Mouse (Mus musculus): Measurements from ENCODE around the gene Sema4g. TPM values are rescaled to one million over a fixed set of nuclear protein-coding genes. Genes with fewer than 3 reads are reported as not detected.

Sema4g gene
- polyA plus RNA-seq, 1 experiment from 2014 or later: 11.3 TPM

DNA sequence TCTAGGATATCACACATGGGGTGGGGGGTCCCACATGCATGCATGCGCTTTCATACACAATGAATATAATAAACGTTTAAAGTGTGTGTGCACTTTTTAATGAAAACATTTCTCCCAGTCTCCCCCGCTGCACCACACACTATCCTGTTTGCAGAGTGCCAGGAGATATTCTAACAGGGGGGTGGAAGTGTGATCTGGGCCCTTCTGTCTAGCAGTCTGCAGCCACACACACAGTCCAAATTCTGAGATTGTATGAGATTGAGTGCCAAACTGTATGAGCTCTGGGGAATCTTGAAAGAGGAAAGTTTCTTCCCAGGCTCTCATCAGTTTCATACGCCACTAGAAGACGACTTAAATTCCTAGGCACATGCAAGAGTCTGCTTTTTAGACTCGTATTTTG lies 1.1 kb upstream of the Sema4g start:
- no peak for DNase-seq

GRCm38 (mm10) chr19:44988321-44988720 lies 580 bp upstream of the Sema4g start:
- H3K9me3 ChIP-seq (ENCODE audit: low read length): no peaks in the 10 kb centered on the region
- WGBS (ENCODE audit: insufficient replicate concordance): 42% methylated on average over 9 of the region's 9 CpGs
- peaks cover 9% of the 10 kb centered on the region; the same call in 1 of the 2 replicates for H3K27me3 ChIP-seq (ENCODE audit: insufficient read depth, low read length)
- DNase-seq (no peak), ATAC-seq (no peak)
- H3K27ac ChIP-seq (ENCODE audit: low read depth): peak overlapping the region; percentile 94
- TF ChIP-seq CTCF (IDR thresholded peaks at IDR 0.05; ENCODE audit: low read depth): no peak
- TF ChIP-seq EP300 (IDR thresholded peaks at IDR 0.05; ENCODE audit: low read depth): no peak
- peak overlapping the region; percentile 80 for H3K4me2 ChIP-seq (ENCODE audit: low read depth, low read length)
- peaks cover 24% of the 10 kb centered on the region for H3K4me1 ChIP-seq (ENCODE audit: insufficient read depth)
- peak overlapping the region; percentile 64; the same call in 1 of the 2 replicates for H3K4me3 ChIP-seq (ENCODE audit: low read depth, low read length)
- H3K36me3 ChIP-seq (replicated peaks; ENCODE audit: insufficient read depth, low read length): no peaks in the 10 kb centered on the region
- no peak overlapping the region for H3K9ac ChIP-seq (replicated peaks)

More for the DNA sequence above, 1.1 kb upstream of the Sema4g start:
- Histone ChIP-seq H3K4me3 (ENCODE audit: low read depth, low read length) (no peak overlapping the region), H3K27me3 (ENCODE audit: insufficient read depth, low read length) (peaks cover 9% of the 10 kb centered on the region; the same call in 1 of the 2 replicates), H3K4me2 (ENCODE audit: low read depth, low read length) (no peak overlapping the region), H3K9ac (replicated peaks) (no peak overlapping the region), H3K36me3 (replicated peaks; ENCODE audit: insufficient read depth, low read length) (no peaks in the 10 kb centered on the region), H3K9me3 (ENCODE audit: low read length) (no peaks in the 10 kb centered on the region), H3K4me1 (ENCODE audit: insufficient read depth) (peaks cover 25% of the 10 kb centered on the region), H3K27ac (ENCODE audit: low read depth) (peak overlapping the region; percentile 94; the same call in 1 of the 2 replicates)
- WGBS (ENCODE audit: insufficient replicate concordance): 56% methylated on average over 6 of the region's 6 CpGs
- no peak for TF ChIP-seq EP300 (IDR thresholded peaks at IDR 0.05; ENCODE audit: low read depth)
- TF ChIP-seq CTCF (IDR thresholded peaks at IDR 0.05; ENCODE audit: low read depth): no peak
- no peak for ATAC-seq

DNA sequence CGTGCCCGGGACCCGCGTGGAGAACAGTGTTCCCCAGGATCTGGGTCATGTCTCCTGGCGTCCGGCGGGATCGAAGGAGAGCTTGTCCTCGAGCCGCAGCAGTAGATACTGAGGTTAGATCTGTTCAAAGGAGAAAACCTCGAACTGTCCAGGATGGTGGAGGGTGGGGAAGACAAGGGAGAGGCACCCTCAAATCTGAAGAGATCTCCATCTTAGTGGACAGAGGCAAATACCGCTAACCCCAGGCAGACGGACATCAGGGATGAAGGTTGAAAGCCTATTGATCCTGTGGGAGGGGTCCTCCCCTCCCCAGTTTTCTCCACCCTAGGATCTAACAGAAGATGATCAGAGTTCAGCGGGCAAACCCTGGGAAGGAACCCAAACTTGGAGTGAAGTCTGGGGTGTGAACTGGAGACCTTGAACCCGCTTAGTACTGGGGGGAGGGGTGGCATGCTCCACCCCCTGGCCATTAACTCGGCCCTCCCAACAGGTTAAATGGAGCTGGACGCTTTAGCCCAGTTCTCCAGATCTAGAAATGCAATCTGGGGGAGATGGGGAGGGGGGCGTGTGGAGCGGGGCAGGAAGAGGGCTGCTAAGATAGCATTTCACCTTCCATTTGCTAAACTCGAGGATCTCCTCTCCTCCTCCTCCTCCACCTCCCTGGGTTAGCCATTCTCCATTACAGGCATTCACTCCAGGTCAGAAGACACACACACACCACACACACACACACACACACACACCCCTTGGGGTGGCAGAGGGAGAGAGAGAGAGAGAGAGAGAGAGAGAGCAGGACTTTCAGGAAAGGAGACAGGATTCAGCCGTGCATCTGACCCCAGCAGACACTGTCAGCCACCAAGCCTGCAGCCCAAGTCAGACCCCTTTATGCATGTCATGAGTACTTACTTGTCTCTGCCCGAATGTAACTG lies 930 bp downstream of the Sema4g start:
- DNase-seq: peak; percentile 38
- 14% methylated on average over 21 of the region's 22 CpGs for WGBS (ENCODE audit: insufficient replicate concordance)

GRCm38 (mm10) chr19:44991031-44991430 lies 2.1 kb downstream of the Sema4g start:
- 59% methylated on average over 8 of the region's 8 CpGs for WGBS (ENCODE audit: insufficient replicate concordance)

More for the DNA sequence above, 930 bp downstream of the Sema4g start:
- Histone ChIP-seq H3K9ac (replicated peaks) (peak overlapping the region; percentile 71), H3K36me3 (replicated peaks; ENCODE audit: insufficient read depth, low read length) (no peaks in the 10 kb centered on the region), H3K9me3 (ENCODE audit: low read length) (no peaks in the 10 kb centered on the region), H3K4me2 (ENCODE audit: low read depth, low read length) (peak overlapping the region; percentile 80), H3K27me3 (ENCODE audit: insufficient read depth, low read length) (peaks cover 9% of the 10 kb centered on the region; the same call in 1 of the 2 replicates), H3K27ac (ENCODE audit: low read depth) (peak overlapping the region; percentile 94), H3K4me1 (ENCODE audit: insufficient read depth) (peaks cover 19% of the 10 kb centered on the region), H3K4me3 (ENCODE audit: low read depth, low read length) (peak overlapping the region; percentile 64)
- peak; percentile 16; the same call in 1 of the 2 replicates for ATAC-seq
- TF ChIP-seq EP300 (IDR thresholded peaks at IDR 0.05; ENCODE audit: low read depth) (no peak), CTCF (IDR thresholded peaks at IDR 0.05; ENCODE audit: low read depth) (no peak)

GRCm38 (mm10) chr19:44992246-44992645 lies 3.3 kb downstream of the Sema4g start:
- DNase-seq (peak; percentile 27), ATAC-seq (no peak)
- Histone ChIP-seq H3K27me3 (ENCODE audit: insufficient read depth, low read length) (peaks cover 9% of the 10 kb centered on the region; the same call in 1 of the 2 replicates), H3K9me3 (ENCODE audit: low read length) (no peaks in the 10 kb centered on the region), H3K4me2 (ENCODE audit: low read depth, low read length) (no peak overlapping the region), H3K9ac (replicated peaks) (no peak overlapping the region), H3K4me1 (ENCODE audit: insufficient read depth) (peaks cover 12% of the 10 kb centered on the region), H3K27ac (ENCODE audit: low read depth) (peak overlapping the region; percentile 60), H3K36me3 (replicated peaks; ENCODE audit: insufficient read depth, low read length) (no peaks in the 10 kb centered on the region), H3K4me3 (ENCODE audit: low read depth, low read length) (no peak overlapping the region)
- TF ChIP-seq EP300 (IDR thresholded peaks at IDR 0.05; ENCODE audit: low read depth) (no peak), CTCF (IDR thresholded peaks at IDR 0.05; ENCODE audit: low read depth) (no peak)
- 34% methylated on average over 7 of the region's 7 CpGs for WGBS (ENCODE audit: insufficient replicate concordance)

More at GRCm38 (mm10) chr19:44991031-44991430, 2.1 kb downstream of the Sema4g start:
- Histone ChIP-seq H3K9ac (replicated peaks) (peak overlapping the region; percentile 33; the same call in 1 of the 2 replicates), H3K27ac (ENCODE audit: low read depth) (peak overlapping the region; percentile 94), H3K4me1 (ENCODE audit: insufficient read depth) (peaks cover 15% of the 10 kb centered on the region), H3K4me3 (ENCODE audit: low read depth, low read length) (peak overlapping the region; percentile 64), H3K4me2 (ENCODE audit: low read depth, low read length) (peak overlapping the region; percentile 80), H3K36me3 (replicated peaks; ENCODE audit: insufficient read depth, low read length) (no peaks in the 10 kb centered on the region), H3K27me3 (ENCODE audit: insufficient read depth, low read length) (peaks cover 9% of the 10 kb centered on the region; the same call in 1 of the 2 replicates), H3K9me3 (ENCODE audit: low read length) (no peaks in the 10 kb centered on the region)
- TF ChIP-seq EP300 (IDR thresholded peaks at IDR 0.05; ENCODE audit: low read depth) (no peak), CTCF (IDR thresholded peaks at IDR 0.05; ENCODE audit: low read depth) (no peak)
- peak; percentile 70 for ATAC-seq
- DNase-seq: peak; percentile 30

- no peak for DNase-seq
- TF ChIP-seq EP300 (IDR thresholded peaks at IDR 0.05; ENCODE audit: low read depth) (no peak), CTCF (IDR thresholded peaks at IDR 0.05; ENCODE audit: low read depth) (no peak)
- Histone ChIP-seq H3K9ac (replicated peaks) (no peak overlapping the region), H3K4me2 (ENCODE audit: low read depth, low read length) (no peak overlapping the region), H3K4me3 (ENCODE audit: low read depth, low read length) (no peak overlapping the region), H3K27ac (ENCODE audit: low read depth) (peak overlapping the region; percentile 60), H3K9me3 (ENCODE audit: low read length) (no peaks in the 10 kb centered on the region), H3K27me3 (ENCODE audit: insufficient read depth, low read length) (peaks cover 9% of the 10 kb centered on the region; the same call in 1 of the 2 replicates), H3K36me3 (replicated peaks; ENCODE audit: insufficient read depth, low read length) (0 out of 2 replicates have a peak, but pooled peaks cover 2% of the 10 kb centered on the region), H3K4me1 (ENCODE audit: insufficient read depth) (peaks cover 11% of the 10 kb centered on the region; the same call in 1 of the 2 replicates)
- ATAC-seq: no peak
- 56% methylated on average over 7 of the region's 7 CpGs for WGBS (ENCODE audit: insufficient replicate concordance)
These were observed 3.8 kb downstream of the Sema4g start for GRCm38 (mm10) chr19:44992712-44993111.

All from liver, postnatal 0 days (tissue).